Mouse (Mus musculus) testis, adult 2 months (tissue): ENCODE data around the gene Cyp2j6.

Experiments used
- CTCF ChIP-seq: fragments of 200-500 bp; IDR thresholded peaks from 2 replicates; pipeline ENCODE4 v1.5.1; 2012; ENCODE audit warnings: low read depth, mild to moderate bottlenecking, inconsistent platforms, low read length, moderate library complexity; ENCODE audit not compliant: control insufficient read depth, insufficient read depth, insufficient replicate concordance
- POLR2A ChIP-seq: fragments of 200-500 bp; IDR thresholded peaks from 2 replicates; pipeline ENCODE4 v1.6.1; 2012; ENCODE audit warnings: low read depth, mild to moderate bottlenecking, inconsistent platforms, low read length, moderate library complexity; ENCODE audit not compliant: control insufficient read depth

- TF ChIP-seq CTCF (no peak), POLR2A (no peak)
These were observed 16.0 kb upstream of the Cyp2j6 start for GRCm38 (mm10) chr4:96569442-96569841.
